Mouse (Mus musculus) thymus, adult 2 months (tissue): ENCODE measurements around the gene S100a4. TPM values are rescaled to one million over a fixed set of nuclear protein-coding genes. Genes with fewer than 3 reads are reported as not detected.

Experiments
- DNase-seq: peaks from one replicate; pipeline ENCODE4 v3.0.0; 2021
- H3K27ac ChIP-seq: fragments of 200-500 bp; 2 replicates; pipeline ENCODE4 v1.5.1; 2012; ENCODE audit warnings: low read length, control low read depth; ENCODE audit not compliant: control insufficient read depth, insufficient read depth
- H3K27me3 ChIP-seq: fragments of 200-500 bp; 2 replicates; pipeline ENCODE4 v1.6.1; 2012; ENCODE audit warnings: mild to moderate bottlenecking, low read length, moderate library complexity, mixed read lengths; ENCODE audit not compliant: control insufficient read depth, insufficient read depth
- H3K36me3 ChIP-seq: fragments of 200-500 bp; 2 replicates; pipeline ENCODE4 v1.6.1; 2012; ENCODE audit warnings: mild to moderate bottlenecking, low read length, moderate library complexity; ENCODE audit not compliant: control insufficient read depth, insufficient read depth
- H3K4me1 ChIP-seq: fragments of 200-500 bp; replicated peaks from 2 replicates; pipeline ENCODE4 v1.6.1; 2012; ENCODE audit warnings: low read length; ENCODE audit not compliant: control insufficient read depth, insufficient read depth
- H3K4me3 ChIP-seq: fragments of 200-500 bp; 2 replicates; pipeline ENCODE4 v1.5.1; 2012; ENCODE audit warnings: mild to moderate bottlenecking, low read length, control low read depth, moderate library complexity; ENCODE audit not compliant: control insufficient read depth, insufficient read depth
- CTCF ChIP-seq: fragments of 200-500 bp; IDR thresholded peaks from 2 replicates; pipeline ENCODE4 v1.5.1; 2012; ENCODE audit warnings: mild to moderate bottlenecking, control low read depth, low read length, moderate library complexity, borderline replicate concordance; ENCODE audit not compliant: control insufficient read depth, poor library complexity, insufficient read depth; ENCODE audit errors: extremely low read depth
- POLR2A ChIP-seq: fragments of 200-500 bp; IDR thresholded peaks from 2 replicates; pipeline ENCODE4 v1.6.1; 2012; ENCODE audit warnings: mild to moderate bottlenecking, low read length, control low read depth, moderate library complexity; ENCODE audit not compliant: control insufficient read depth, poor library complexity, insufficient read depth; ENCODE audit errors: extremely low read depth
- WGBS: fragments of 180-500 bp; shearing (Covaris S2); methylation state at CpG from one replicate; pipeline ENCODE4 v1.1.7; 2018; 5-methylcytosine and 5-hydroxymethylcytosine counted together
- polyA plus RNA-seq: library from polyadenylated mRNA; depleted of rRNA; stranded (reverse); fragments of >200 nt; gene quantifications from 2 replicates; pipeline ENCODE4 v1.2.3, GENCODE M21; 2012

S100a4 gene
- polyA plus RNA-seq, 1 experiment, result 51.8 TPM

GRCm38 (mm10) chr3:90629298-90629697 is 25.7 kb downstream of the S100a4 start:
- TF ChIP-seq CTCF (no peak), POLR2A (no peak)

DNA sequence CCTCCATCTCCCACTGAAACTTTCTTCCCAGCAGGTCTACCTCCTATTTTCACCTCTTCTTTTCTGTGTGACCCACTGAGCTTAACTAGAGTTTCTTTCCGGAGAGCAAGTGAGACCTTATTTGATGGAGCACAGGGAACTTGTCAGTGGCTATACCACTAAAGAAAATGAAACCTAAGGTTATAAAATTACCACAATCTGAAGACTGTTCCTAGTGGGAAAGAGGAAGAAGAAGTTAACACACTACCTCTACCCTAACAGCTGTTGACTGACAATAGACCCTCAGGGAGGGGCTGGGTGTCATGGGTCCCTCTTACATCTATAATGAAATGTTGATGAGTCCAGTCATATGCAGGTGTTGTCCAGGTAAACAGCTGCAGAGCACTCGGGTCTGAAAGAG is 28.4 kb downstream of the S100a4 start:
- WGBS, result 40% methylated on average over 2 of the region's 2 CpGs
- H3K4me1 ChIP-seq, result no peaks in the 10 kb centered on the region
- H3K36me3 ChIP-seq, result no peaks in the 10 kb centered on the region
- H3K4me3 ChIP-seq, result no peak overlapping the region
- TF ChIP-seq CTCF (no peak), POLR2A (no peak)
- no peak for DNase-seq
- no peak overlapping the region for H3K27ac ChIP-seq
- H3K27me3 ChIP-seq, result no peaks in the 10 kb centered on the region

More at GRCm38 (mm10) chr3:90629298-90629697, 25.7 kb downstream of the S100a4 start:
- H3K27ac ChIP-seq, result no peak overlapping the region
- no peak overlapping the region for H3K4me3 ChIP-seq
- H3K36me3 ChIP-seq, result no peaks in the 10 kb centered on the region
- WGBS, result 80% methylated on average over 2 of the region's 2 CpGs
- no peak for DNase-seq
- no peaks in the 10 kb centered on the region for H3K27me3 ChIP-seq
- no peaks in the 10 kb centered on the region for H3K4me1 ChIP-seq

- H3K27me3 ChIP-seq, result no peaks in the 10 kb centered on the region
- H3K4me3 ChIP-seq, result no peak overlapping the region
- no peak for DNase-seq
- H3K27ac ChIP-seq, result no peak overlapping the region
- 52% methylated on average over 1 of the region's 1 CpGs for WGBS
- no peaks in the 10 kb centered on the region for H3K36me3 ChIP-seq
- TF ChIP-seq POLR2A, result no peak
- no peak for TF ChIP-seq CTCF
- H3K4me1 ChIP-seq, result no peaks in the 10 kb centered on the region; the same call in 1 of the 2 replicates
Measured at GRCm38 (mm10) chr3:90638511-90639275, 35.1 kb downstream of the S100a4 start.

- no peaks in the 10 kb centered on the region; the same call in 1 of the 2 replicates for H3K4me1 ChIP-seq
- no peaks in the 10 kb centered on the region for H3K27me3 ChIP-seq
- WGBS, result 58% methylated on average over 7 of the region's 7 CpGs
- DNase-seq, result peak; percentile 70
- no peak for TF ChIP-seq POLR2A
- TF ChIP-seq CTCF, result no peak
- H3K27ac ChIP-seq, result no peak overlapping the region
- H3K4me3 ChIP-seq, result no peak overlapping the region
- no peaks in the 10 kb centered on the region for H3K36me3 ChIP-seq
Measured at GRCm38 (mm10) chr3:90639511-90640154, 36.1 kb downstream of the S100a4 start.

- H3K4me3 ChIP-seq, result no peak overlapping the region
- WGBS, result 92% methylated on average over 7 of the region's 7 CpGs
- no peaks in the 10 kb centered on the region for H3K36me3 ChIP-seq
- no peaks in the 10 kb centered on the region for H3K27me3 ChIP-seq
- no peak overlapping the region for H3K27ac ChIP-seq
- DNase-seq, result no peak
- TF ChIP-seq CTCF (no peak), POLR2A (no peak)
- H3K4me1 ChIP-seq, result no peaks in the 10 kb centered on the region; the same call in 1 of the 2 replicates
Measured at GRCm38 (mm10) chr3:90640981-90641380, 37.4 kb downstream of the S100a4 start.

DNA sequence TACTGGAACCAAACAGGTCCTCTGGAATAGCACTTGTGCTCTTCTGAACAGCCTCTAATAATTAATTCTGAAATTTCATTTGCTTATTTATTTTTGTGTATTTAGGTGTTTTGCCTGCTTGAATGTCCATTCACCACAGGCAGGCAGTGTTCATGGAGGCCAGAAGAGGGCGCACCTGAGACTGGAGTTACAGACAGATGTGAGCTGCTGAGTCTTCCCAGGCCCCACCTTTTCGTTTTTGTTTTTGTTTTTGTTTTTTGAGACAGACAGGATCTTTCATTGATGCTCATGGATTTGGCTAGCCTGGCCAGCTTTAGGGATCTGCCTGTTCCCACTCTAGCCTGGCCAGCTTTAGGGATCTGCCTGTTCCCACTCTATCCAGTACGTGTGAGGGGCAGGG is 40.6 kb downstream of the S100a4 start:
- Histone ChIP-seq H3K36me3 (no peaks in the 10 kb centered on the region), H3K4me1 (no peaks in the 10 kb centered on the region; the same call in 1 of the 2 replicates), H3K27ac (no peak overlapping the region), H3K27me3 (no peaks in the 10 kb centered on the region), H3K4me3 (no peak overlapping the region)
- TF ChIP-seq POLR2A (no peak), CTCF (peak; percentile 18; the same call in 1 of the 2 replicates)
- peak; percentile 67 for DNase-seq
- 51% methylated on average over 3 of the region's 3 CpGs for WGBS

- no peak overlapping the region for H3K27ac ChIP-seq
- 92% methylated on average over 1 of the region's 1 CpGs for WGBS
- DNase-seq, result no peak
- no peak overlapping the region for H3K4me3 ChIP-seq
- H3K4me1 ChIP-seq, result no peaks in the 10 kb centered on the region; the same call in 1 of the 2 replicates
- no peaks in the 10 kb centered on the region for H3K36me3 ChIP-seq
- H3K27me3 ChIP-seq, result no peaks in the 10 kb centered on the region
- TF ChIP-seq POLR2A, result no peak
- no peak for TF ChIP-seq CTCF
Measured at GRCm38 (mm10) chr3:90647291-90647690, 43.7 kb downstream of the S100a4 start.
